Mouse (Mus musculus) embryo, embryonic 10.5 days (tissue): ENCODE results near the gene Aff4.

Source experiments
- DNase-seq: peaks from one replicate; pipeline ENCODE4 v3.0.0-alpha.2; 2015; ENCODE audit warnings: low spot score

Gene Aff4

DNA sequence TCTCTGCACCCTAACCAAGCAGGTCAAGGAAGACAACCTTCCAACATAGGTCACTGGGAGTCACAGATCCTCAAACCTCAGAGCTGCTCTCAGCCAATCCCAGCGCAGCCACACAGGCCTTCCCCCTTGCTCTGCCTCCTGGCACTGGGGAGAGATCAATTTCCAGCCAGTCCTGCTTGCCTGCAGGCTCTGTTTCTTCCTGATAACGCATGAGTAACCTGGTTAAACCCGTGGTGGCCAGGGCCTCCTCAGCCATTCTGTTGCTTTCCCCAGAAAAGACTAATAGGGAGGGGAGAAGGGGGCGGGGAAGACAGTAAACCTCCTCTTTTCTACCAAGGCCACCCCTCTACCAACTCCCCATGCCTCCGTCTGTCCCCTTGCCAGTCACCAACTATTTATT is 111.1 kb downstream of the Aff4 start:
- DNase-seq: no peak

DNA sequence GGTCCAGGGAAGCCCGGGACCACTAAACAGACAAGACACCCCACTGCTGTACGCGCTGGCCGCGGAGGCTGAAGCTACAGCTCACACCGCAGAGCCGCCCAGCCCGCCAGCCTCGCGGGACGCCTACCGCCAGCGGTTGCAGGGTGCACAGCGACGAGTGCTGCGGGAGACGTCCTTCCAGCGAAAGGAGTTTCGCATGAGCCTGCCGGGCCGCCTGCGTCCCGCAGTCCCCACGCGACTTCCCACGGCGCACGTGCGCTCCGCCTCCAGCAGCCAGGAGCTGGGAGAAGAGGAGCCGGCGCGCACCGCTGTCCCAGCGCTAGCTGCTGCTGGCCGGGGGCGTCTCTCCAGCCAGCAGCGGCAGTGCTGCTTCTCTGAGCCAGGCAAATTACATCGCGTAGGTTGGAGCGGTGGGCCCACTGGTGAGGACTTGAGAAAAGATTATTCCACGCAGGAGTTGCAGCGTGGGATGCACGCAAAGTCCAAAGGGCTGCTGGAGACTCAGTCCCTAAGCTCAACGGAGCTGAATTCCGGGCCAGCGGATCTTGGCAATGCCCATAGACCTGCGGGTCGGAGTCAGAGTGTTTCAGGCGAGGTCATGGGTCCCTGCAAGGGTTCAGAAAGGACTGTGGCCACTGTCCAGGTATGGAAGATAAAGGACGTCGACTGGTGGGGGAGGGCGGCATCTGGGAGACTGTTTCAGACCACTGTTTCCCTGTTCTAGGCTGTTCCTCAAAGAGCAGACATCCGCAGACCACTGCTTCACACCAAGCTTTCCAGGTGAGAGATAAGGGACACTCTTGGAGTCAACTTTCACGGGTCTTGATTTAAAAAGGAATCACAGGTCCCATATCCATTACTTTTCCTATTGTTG is 113.2 kb downstream of the Aff4 start:
- peak; percentile 52 for DNase-seq

- DNase-seq: peak; percentile 90
Measured at GRCm38 (mm10) chr11:53466231-53466971, 115.8 kb downstream of the Aff4 start.

DNA sequence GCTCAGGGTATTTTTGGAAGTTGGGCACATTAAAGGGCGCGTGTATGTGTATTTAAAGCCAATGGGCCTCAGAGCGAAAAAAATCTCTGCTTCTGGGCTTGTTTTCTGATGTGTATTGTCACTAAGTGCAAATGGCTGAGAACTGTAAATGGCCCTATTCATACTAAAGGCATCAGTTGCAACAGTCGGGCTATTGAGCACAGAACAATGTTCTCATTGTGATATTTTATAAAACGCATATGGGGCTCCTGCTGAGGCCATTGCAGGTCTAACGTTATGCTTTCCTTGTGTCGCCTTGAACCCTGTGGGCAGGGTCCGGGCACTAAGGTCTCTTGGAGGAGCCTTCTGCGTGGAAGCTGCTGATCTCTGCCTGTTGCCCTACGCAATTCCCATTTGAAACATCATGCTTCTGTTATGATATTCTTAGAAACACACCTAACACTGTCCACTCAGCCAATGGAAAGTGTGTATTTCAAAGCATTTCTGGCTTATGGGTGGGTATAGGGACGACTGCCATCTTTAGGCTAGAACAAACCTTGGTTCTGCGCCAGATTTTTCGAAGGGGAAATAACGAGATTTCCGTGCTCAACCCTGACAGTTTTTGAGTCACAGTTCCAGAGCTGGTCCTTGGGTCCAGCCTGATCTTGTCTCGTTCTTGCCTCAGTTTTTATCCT is 118.8 kb downstream of the Aff4 start:
- no peak for DNase-seq

GRCm38 (mm10) chr11:53469968-53470695 is 119.5 kb downstream of the Aff4 start, which contains the start of gene Gm9837:
Gm9837 (minus strand) TSS chr11:53470479.
- DNase-seq: peak; percentile 97
